Mouse (Mus musculus): ENCODE data around the gene Ank3.

DNA sequence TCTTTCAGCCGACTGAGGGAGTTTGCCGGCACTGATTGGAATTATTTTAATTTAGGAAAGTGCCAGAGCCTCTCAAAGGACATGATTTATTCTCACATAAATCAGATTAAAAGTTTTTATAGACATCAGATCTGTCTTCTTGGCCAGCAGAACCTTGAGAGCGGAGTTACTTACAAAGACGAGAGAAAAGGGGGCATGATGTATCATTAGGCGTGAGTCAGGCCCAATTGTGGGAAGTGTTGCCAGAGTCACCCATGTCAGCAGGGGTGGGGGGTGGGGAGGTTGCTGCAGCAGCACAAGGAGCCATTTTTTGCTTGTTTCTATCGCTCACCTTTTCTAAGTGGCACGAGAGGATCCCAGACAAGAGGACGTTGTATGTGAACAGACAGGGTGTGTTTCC lies 172.8 kb downstream of the Ank3 start:
- TF ChIP-seq CTCF (IDR thresholded peaks at IDR 0.05; ENCODE audit: low read depth) (no peak), EP300 (IDR thresholded peaks at IDR 0.05; ENCODE audit: low read depth) (no peak)
